Mouse (Mus musculus) kidney, embryonic 15.5 days (tissue): ENCODE results near the gene H2afx. TPM values are rescaled to one million over a fixed set of nuclear protein-coding genes. Genes with fewer than 3 reads are reported as not detected.
A peak's percentile ranks its signal among the peaks of the same experiment; 100 is the strongest.
"Not testable (repeated sequence)": the region's sequence is repeated elsewhere in the genome, so short reads cannot be mapped to it uniquely, and the experiment has no call there.

Experiments
- ATAC-seq: fragments of 200-750 bp; cut with Nextera tagmentation; replicated peaks from 2 replicates; pipeline ENCODE4 v1.8.0; 2017; ENCODE audit warnings: moderate TSS enrichment; ENCODE audit not compliant: low FRiP score
- H3K27ac ChIP-seq: fragments of 300-500 bp; sonication (generic); 2 replicates; pipeline ENCODE4 v1.5.1; 2015; ENCODE audit warnings: mild to moderate bottlenecking, inconsistent platforms
- H3K27me3 ChIP-seq: fragments of 300-500 bp; sonication (generic); 2 replicates; pipeline ENCODE4 v1.6.1; 2015; ENCODE audit warnings: inconsistent platforms
- H3K36me3 ChIP-seq: fragments of 300-500 bp; sonication (generic); 2 replicates; pipeline ENCODE4 v1.6.1; 2015; ENCODE audit warnings: inconsistent platforms
- H3K4me1 ChIP-seq: fragments of 300-500 bp; sonication (generic); 2 replicates; pipeline ENCODE4 v1.6.1; 2015; ENCODE audit warnings: inconsistent platforms
- H3K4me2 ChIP-seq: fragments of 300-500 bp; sonication (generic); 2 replicates; pipeline ENCODE4 v1.6.1; 2015; ENCODE audit warnings: moderate library complexity, mild to moderate bottlenecking, inconsistent platforms
- H3K4me3 ChIP-seq: fragments of 300-500 bp; sonication (generic); replicated peaks from 2 replicates; pipeline ENCODE4 v1.5.1; 2015; ENCODE audit warnings: mild to moderate bottlenecking, inconsistent platforms
- H3K9ac ChIP-seq: fragments of 300-500 bp; sonication (generic); 2 replicates; pipeline ENCODE4 v1.6.1; 2015; ENCODE audit warnings: mild to moderate bottlenecking, inconsistent platforms
- H3K9me3 ChIP-seq: fragments of 300-500 bp; sonication (generic); replicated peaks from 2 replicates; pipeline ENCODE4 v1.6.1; 2016; ENCODE audit warnings: inconsistent platforms
- whole genome bisulfite sequencing: fragments of 180-500 bp; shearing (Covaris S2); methylation state at CpG from one replicate; pipeline ENCODE4 v1.1.7; 2015; ENCODE audit warnings: mixed read lengths; 5-methylcytosine and 5-hydroxymethylcytosine counted together
- polyA plus RNA-seq: library from polyadenylated mRNA; unstranded; fragments of >200 nt; fragmentation: Nextera tagmentation; extraction: Ambion mirVana; gene quantifications from 2 replicates; pipeline ENCODE4 v1.2.1, GENCODE M21; 2015

The H2afx gene
- polyA plus RNA-seq, 1 experiment from 2014 or later, result 426 TPM

DNA sequence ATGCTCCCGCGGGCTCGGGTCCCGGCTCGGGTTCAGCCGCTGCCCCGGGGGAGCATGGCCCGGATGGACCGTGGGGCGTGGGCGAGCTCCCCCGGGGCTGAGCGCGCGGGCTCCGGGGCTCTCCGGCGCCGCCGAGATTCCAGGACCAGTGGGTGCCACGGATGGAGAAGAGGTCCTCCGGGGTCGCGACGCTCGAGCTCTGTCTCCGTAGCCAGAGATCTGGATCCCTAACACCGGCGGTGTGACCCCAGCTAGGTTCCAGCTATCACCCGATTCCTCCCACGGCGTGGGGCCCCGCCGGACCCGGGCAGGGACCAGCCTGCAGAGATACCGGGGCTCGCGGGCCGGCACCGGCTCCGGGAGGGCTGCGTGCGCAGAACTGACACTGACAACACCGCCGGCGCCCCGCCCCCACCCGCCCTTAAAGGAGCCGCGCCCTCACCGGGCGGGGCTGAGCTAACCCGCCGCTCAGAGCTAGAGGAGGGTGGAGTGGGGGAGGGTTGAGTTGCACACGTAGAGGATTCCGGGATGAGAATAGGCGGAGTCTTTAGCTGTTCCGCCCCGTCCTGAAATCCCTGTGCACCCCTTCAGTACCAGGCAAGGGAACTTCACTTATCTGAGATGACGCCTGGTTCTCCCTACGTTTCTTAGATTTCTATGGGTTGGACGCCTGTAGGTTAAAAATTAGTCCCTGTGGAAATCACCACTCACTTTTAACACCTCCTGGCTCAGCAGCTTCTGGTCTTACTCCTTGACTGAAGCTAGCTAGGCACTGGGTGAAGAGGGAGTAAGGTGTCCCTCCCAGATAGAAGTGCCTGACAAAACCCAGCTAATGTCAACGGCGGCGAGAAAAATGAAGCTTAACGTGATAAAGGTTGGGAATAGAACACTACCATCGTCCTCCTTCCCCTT lies 14.4 kb upstream of the H2afx start, which contains the start of gene C2cd2l:
Gene C2cd2l (minus strand): TSS at position 399 of the 912 bp plus-strand sequence.
- WGBS, result under 1% methylated on average over 67 of the region's 67 CpGs
- peak; percentile 97 for ATAC-seq
- peak within 1 kb of the TSS; percentile 87 for H3K4me3 ChIP-seq
- peak within 1 kb of the TSS; percentile 82 for H3K9ac ChIP-seq
- H3K36me3 ChIP-seq, result peaks cover 19% of the 10 kb centered on the region
- H3K27ac ChIP-seq, result peak within 1 kb of the TSS; percentile 72
- H3K9me3 ChIP-seq, result no peaks in the 10 kb centered on the region
- H3K27me3 ChIP-seq, result no peaks in the 10 kb centered on the region
- peaks cover 33% of the 10 kb centered on the region for H3K4me1 ChIP-seq
- peak within 1 kb of the TSS; percentile 94 for H3K4me2 ChIP-seq

DNA sequence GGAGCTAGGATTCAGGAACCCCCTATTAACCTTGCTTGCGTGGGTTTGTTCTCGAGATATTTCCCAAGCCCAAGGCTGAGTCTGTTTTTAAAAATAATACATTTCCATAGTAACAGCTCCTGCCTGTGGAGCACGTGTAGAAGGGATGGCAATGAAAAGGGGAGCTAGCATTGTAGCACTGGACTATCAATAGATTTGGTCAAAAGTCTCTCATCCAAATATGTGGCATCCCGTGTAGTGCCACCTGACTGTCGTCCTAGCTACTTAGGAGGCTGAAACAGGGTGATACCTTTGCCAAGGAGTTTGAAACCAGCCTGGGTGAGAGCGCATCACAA lies 13.7 kb upstream of the H2afx start:
- Histone ChIP-seq H3K27me3 (no peaks in the 10 kb centered on the region), H3K4me1 (peaks cover 36% of the 10 kb centered on the region), H3K9me3 (no peaks in the 10 kb centered on the region), H3K27ac (peak overlapping the region; percentile 72), H3K9ac (peak overlapping the region; percentile 49), H3K36me3 (peaks cover 13% of the 10 kb centered on the region), H3K4me3 (peak overlapping the region; percentile 87), H3K4me2 (peak overlapping the region; percentile 94)
- WGBS, result 24% methylated on average over 6 of the region's 6 CpGs
- no peak for ATAC-seq

DNA sequence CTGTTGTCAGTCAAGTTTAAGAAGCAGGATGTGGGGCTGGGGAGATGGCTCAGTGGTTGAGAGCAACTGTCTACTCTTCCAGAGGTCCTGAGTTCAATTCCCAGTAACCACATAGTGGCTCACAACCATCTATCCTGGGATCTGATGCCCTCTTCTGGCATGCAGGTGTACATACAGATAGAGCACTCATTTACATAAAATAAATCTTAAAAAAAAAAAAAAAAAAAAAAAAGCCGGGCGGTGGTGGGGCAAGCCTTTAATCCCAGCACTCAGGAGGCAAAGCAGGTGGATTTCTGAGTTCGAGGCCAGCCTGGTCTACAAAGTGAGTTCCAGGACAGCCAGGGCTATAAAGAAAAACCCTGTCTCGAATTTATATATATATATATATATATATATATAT lies 10.8 kb upstream of the H2afx start:
- not testable (repeated sequence) for H3K27ac ChIP-seq, H3K4me3 ChIP-seq, H3K36me3 ChIP-seq, H3K9ac ChIP-seq, H3K4me2 ChIP-seq, ATAC-seq, H3K9me3 ChIP-seq, H3K27me3 ChIP-seq
- 76% methylated on average over 2 of the region's 4 CpGs for WGBS
- H3K4me1 ChIP-seq, result peaks cover 35% of the 10 kb centered on the region

DNA sequence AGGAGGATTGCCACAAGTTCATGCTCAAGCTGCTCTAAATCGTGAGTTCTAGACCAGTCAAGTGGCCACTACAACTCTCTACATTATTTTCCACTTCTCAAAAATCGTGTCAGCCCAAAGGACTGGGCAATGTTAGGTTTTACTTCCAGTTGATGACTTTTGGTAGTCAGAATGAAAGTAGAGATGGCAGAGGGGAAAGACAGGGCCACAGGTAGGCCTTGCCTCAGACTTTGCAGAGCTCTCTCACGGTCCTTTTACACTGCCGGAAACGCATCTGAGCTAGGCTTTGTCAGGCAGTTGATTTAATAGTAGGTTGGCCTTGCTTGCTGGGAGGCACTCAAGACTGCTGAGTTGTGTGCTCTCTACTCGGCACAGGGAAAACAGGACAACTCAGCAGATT lies 10.3 kb upstream of the H2afx start:
- no peak overlapping the region for H3K4me3 ChIP-seq
- no peak overlapping the region for H3K9ac ChIP-seq
- no peaks in the 10 kb centered on the region for H3K9me3 ChIP-seq
- no peak for ATAC-seq
- H3K27me3 ChIP-seq, result no peaks in the 10 kb centered on the region
- peaks cover 30% of the 10 kb centered on the region for H3K4me1 ChIP-seq
- no peak overlapping the region for H3K27ac ChIP-seq
- H3K4me2 ChIP-seq, result no peak overlapping the region
- 63% methylated on average over 6 of the region's 6 CpGs for WGBS
- peaks cover 6% of the 10 kb centered on the region for H3K36me3 ChIP-seq

DNA sequence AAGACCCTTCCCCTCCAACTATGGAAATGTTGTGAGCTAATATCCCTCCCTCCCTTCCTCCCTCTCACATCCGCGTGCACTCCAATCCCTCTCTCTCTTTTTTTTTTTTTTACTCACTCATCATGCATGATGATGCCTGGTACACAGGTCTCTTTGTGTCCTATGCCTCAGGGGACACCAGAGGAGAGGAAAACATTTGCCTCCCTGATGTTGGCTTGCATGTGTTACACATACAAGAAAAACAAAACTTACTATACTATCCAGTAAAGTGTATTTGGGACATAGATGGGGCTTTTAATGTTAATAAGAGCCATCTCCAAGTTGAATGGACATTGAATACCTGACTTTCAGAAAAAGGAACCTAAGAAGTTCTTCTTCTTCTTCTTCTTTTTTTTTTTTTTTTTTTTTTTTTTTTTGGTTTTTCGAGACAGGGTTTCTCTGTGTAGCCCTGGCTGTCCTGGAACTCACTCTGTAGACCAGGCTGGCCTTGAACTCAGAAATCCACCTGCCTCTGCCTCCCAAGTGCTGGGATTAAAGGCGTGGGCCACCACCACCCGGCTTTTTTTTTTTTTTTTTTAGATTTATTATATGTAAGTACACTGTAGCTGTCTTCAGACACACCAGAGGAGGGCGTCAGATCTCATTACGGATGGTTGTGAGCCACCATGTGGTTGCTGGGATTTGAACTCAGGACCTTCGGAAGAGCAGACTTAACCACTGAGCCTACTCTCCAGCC lies 9.3 kb upstream of the H2afx start:
- H3K27ac ChIP-seq, result peak overlapping the region; percentile 97
- WGBS, result 67% methylated on average over 7 of the region's 8 CpGs
- H3K36me3 ChIP-seq, result peaks cover 17% of the 10 kb centered on the region
- peak overlapping the region; percentile 88 for H3K4me3 ChIP-seq
- not testable (repeated sequence) for H3K9me3 ChIP-seq, ATAC-seq, H3K27me3 ChIP-seq, H3K9ac ChIP-seq
- H3K4me2 ChIP-seq, result peak overlapping the region; percentile 76
- peaks cover 24% of the 10 kb centered on the region for H3K4me1 ChIP-seq

DNA sequence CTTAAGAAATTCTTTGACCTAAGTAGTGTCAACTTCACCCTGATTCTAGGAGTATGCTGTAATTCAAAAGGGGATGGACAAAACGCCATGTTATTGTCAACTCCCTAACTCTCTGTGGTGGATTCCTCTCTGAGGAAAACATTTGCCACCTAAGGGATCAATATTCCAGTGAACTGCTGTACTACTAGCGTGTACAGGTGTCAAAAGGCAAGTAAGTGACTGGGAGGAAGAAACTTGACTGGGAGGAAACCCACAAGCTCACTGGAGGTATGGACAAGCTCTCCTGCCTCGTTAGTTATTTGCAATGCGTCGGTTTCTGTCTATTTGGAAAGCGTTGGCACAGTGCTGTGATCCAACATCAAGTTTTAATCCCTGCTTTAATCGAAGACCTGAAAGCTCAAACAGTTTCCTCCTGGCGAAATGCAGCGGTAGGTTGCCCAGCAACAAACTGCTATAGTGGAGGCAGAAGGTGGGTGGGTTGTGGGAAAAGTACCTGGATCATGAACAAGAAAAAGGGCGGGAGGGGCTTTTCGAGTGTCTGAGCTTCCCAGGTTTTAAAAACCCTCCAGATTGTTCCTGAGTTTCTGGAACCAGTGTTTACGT lies 8.6 kb upstream of the H2afx start, which contains the start of gene Dpagt1:
Gene Dpagt1 (plus strand): TSS at position 252 of the 603 bp plus-strand sequence.
- Histone ChIP-seq H3K4me2 (peak within 1 kb of the TSS; percentile 76), H3K9ac (peak within 1 kb of the TSS; percentile 93), H3K4me3 (peak within 1 kb of the TSS; percentile 88), H3K36me3 (peaks cover 23% of the 10 kb centered on the region), H3K4me1 (peaks cover 18% of the 10 kb centered on the region), H3K27me3 (no peaks in the 10 kb centered on the region), H3K9me3 (no peaks in the 10 kb centered on the region), H3K27ac (peak within 1 kb of the TSS; percentile 97)
- 2% methylated on average over 12 of the region's 12 CpGs for WGBS
- ATAC-seq, result peak; percentile 42

DNA sequence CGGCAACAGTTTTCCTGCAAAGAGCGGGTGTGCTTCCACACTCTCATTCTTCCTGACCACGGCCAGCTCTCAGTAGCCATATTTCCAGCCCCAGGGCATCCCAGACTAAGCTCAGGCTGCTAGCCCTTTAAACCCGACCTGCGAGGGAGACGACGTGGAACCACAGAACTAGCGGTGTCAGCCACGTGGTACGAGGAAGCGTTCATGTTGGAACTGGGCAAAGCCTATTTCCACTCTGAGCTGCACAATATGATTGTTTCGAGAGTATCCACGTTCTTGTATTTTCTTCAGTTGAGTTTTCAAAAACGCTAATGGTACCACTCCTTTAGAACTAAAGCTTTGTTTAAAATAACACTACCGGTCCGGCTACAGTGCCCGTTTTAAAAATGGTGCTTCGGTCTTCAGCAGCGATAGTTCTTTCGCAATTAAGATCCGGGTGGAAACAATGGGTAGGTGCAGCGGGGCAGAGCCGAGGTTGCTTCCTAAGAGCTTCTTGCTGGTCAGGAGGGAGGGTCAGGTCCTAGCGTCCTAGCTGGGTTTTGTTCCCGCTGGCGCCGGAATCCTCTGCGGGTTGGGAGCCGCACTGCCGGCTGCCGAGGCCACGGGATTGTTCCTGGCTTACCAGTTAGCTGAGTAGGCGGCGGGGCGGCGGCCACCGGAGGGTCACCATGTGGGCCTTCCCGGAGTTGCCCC lies 8.0 kb upstream of the H2afx start:
- peak overlapping the region; percentile 88 for H3K4me3 ChIP-seq
- peaks cover 17% of the 10 kb centered on the region for H3K4me1 ChIP-seq
- peak overlapping the region; percentile 97 for H3K27ac ChIP-seq
- no peaks in the 10 kb centered on the region for H3K27me3 ChIP-seq
- peak overlapping the region; percentile 93 for H3K9ac ChIP-seq
- H3K4me2 ChIP-seq, result peak overlapping the region; percentile 76
- no peaks in the 10 kb centered on the region for H3K9me3 ChIP-seq
- under 1% methylated on average over 38 of the region's 38 CpGs for WGBS
- H3K36me3 ChIP-seq, result peaks cover 30% of the 10 kb centered on the region
- peak; percentile 94 for ATAC-seq

DNA sequence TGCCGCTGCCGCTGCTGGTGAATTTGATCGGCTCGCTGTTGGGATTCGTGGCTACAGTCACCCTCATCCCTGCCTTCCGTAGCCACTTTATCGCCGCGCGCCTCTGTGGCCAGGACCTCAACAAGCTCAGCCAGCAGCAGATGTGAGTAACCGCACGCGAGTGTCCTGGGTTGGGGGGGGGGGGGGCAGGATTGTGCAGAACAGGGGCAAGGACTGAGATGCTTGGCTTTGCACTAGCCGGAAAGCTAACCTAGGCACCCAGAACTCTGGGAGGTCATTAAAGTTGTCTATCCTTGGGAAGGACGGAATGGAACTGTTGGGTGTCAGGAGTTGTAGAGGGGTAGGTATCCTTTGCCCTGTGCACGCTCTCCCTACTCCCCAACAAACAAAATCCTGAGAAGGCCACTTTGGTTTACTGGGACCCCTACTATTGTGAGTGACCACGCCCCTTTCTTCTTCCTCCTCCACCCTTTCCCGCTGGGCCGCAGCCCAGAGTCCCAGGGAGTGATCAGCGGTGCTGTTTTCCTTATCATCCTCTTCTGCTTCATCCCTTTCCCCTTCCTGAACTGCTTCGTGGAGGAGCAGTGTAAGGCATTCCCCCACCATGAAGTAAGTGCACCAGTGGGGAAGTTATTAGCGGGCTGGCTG lies 7.3 kb upstream of the H2afx start:
- Histone ChIP-seq H3K27me3 (no peaks in the 10 kb centered on the region), H3K36me3 (peaks cover 36% of the 10 kb centered on the region), H3K27ac (peak overlapping the region; percentile 97), H3K9ac (peak overlapping the region; percentile 93), H3K9me3 (no peaks in the 10 kb centered on the region), H3K4me3 (peak overlapping the region; percentile 88), H3K4me2 (peak overlapping the region; percentile 76), H3K4me1 (peaks cover 17% of the 10 kb centered on the region)
- ATAC-seq, result peak; percentile 59
- whole genome bisulfite sequencing, result under 1% methylated on average over 22 of the region's 22 CpGs

DNA sequence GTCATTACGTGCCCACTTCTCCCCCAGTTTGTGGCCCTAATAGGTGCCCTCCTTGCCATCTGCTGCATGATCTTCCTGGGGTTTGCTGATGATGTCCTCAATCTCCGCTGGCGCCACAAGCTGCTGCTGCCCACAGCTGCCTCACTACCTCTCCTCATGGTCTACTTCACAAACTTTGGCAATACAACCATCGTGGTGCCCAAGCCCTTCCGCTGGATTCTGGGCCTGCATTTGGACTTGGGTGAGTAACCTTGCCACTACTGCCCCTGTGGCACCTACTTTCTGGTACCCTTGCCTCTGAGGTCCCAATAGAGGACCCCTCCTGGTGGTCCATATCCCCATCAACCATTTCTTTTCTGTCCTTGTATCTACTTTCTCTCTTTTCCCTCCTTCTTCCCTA lies 6.6 kb upstream of the H2afx start:
- H3K4me1 ChIP-seq, result peaks cover 17% of the 10 kb centered on the region
- H3K27ac ChIP-seq, result peak overlapping the region; percentile 97; the same call in 1 of the 2 replicates
- no peak for ATAC-seq
- peaks cover 43% of the 10 kb centered on the region for H3K36me3 ChIP-seq
- H3K9ac ChIP-seq, result peak overlapping the region; percentile 93
- peak overlapping the region; percentile 88 for H3K4me3 ChIP-seq
- WGBS, result 85% methylated on average over 5 of the region's 5 CpGs
- H3K4me2 ChIP-seq, result peak overlapping the region; percentile 76
- H3K27me3 ChIP-seq, result no peaks in the 10 kb centered on the region
- H3K9me3 ChIP-seq, result no peaks in the 10 kb centered on the region

DNA sequence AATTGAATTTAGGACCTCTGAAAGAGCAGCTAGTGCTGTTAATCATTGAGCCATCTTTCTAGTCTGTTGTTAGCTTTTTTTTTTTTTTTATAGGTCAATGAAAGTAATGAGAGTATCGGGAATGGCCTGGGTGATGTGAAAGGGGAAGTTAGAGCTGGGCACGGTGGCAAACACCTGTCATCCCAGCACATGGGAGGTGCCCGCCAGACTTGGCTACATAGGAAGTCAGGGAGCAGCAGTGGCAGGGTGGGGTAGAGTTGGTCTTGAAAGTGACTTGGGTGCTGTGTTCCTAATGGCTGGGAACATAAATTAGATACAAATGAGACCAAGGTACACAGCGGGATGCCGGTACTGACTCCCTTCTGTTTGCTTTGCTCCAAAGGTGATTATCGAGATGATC lies 3.8 kb upstream of the H2afx start:
- no peak overlapping the region for H3K4me2 ChIP-seq
- 88% methylated on average over 6 of the region's 6 CpGs for WGBS
- H3K9me3 ChIP-seq, result no peaks in the 10 kb centered on the region
- no peak overlapping the region for H3K9ac ChIP-seq
- H3K4me1 ChIP-seq, result peaks cover 15% of the 10 kb centered on the region
- H3K27me3 ChIP-seq, result no peaks in the 10 kb centered on the region
- ATAC-seq, result no peak
- peaks cover 55% of the 10 kb centered on the region for H3K36me3 ChIP-seq
- H3K27ac ChIP-seq, result no peak overlapping the region
- H3K4me3 ChIP-seq, result no peak overlapping the region
